Mouse (Mus musculus) cortical plate, adult 2 months (tissue): ENCODE data around the gene Atf3. TPM values are rescaled to one million over a fixed set of nuclear protein-coding genes. Genes with fewer than 3 reads are reported as not detected.
"Not testable (repeated sequence)": the region's sequence is repeated elsewhere in the genome, so short reads cannot be mapped to it uniquely, and the experiment has no call there.

Experiments
- H3K27ac ChIP-seq: fragments of 200-500 bp; 2 replicates; pipeline ENCODE4 v1.5.1; 2012; ENCODE audit warnings: low read length, control low read depth, inconsistent platforms; ENCODE audit not compliant: insufficient read depth
- H3K4me1 ChIP-seq: fragments of 200-500 bp; 2 replicates; pipeline ENCODE4 v1.6.1; 2011; ENCODE audit warnings: low read length; ENCODE audit not compliant: control insufficient read depth, insufficient read depth
- H3K4me3 ChIP-seq: fragments of 200-500 bp; 2 replicates; pipeline ENCODE4 v1.5.1; 2011; ENCODE audit warnings: mild to moderate bottlenecking, low read length, control low read depth; ENCODE audit not compliant: insufficient read depth
- CTCF ChIP-seq: fragments of 200-500 bp; IDR thresholded peaks from 2 replicates; pipeline ENCODE4 v1.5.1; 2011; ENCODE audit warnings: mild to moderate bottlenecking, control low read depth, low read length; ENCODE audit not compliant: insufficient read depth; ENCODE audit errors: extremely low read depth
- POLR2A ChIP-seq: fragments of 200-500 bp; IDR thresholded peaks from 2 replicates; pipeline ENCODE4 v1.6.1; 2011; ENCODE audit warnings: mild to moderate bottlenecking, low read length, control low read depth; ENCODE audit not compliant: insufficient read depth; ENCODE audit errors: extremely low read depth
- polyA plus RNA-seq: library from polyadenylated mRNA; depleted of rRNA; stranded (reverse); fragments of >200 nt; gene quantifications from 2 replicates; pipeline ENCODE4 v1.2.3, GENCODE M21; 2012

The Atf3 gene
- polyA plus RNA-seq, 1 experiment = 0.73 TPM

DNA sequence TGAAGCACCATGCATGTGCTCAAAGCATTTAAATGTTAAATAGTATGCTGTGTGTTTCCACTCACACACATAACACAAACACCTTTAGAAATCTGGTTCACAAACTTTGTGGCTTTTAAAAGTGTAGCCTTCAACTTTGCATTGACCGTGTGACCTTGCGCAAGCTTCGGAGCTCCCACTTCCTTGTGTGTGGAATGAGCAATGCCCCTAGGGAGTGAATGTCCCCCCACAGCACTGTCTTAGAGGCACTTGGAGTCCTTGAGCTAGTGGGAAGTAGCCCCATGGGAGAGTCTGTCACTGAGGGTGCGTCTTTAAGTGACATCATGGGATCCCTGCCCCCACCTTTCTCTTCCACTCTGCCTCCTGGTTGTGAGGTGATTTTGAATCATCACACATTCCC lies 51.6 kb downstream of the Atf3 start:
- Histone ChIP-seq H3K27ac (no peak overlapping the region), H3K4me3 (no peak overlapping the region), H3K4me1 (no peaks in the 10 kb centered on the region)
- TF ChIP-seq POLR2A = no peak
- no peak for TF ChIP-seq CTCF

DNA sequence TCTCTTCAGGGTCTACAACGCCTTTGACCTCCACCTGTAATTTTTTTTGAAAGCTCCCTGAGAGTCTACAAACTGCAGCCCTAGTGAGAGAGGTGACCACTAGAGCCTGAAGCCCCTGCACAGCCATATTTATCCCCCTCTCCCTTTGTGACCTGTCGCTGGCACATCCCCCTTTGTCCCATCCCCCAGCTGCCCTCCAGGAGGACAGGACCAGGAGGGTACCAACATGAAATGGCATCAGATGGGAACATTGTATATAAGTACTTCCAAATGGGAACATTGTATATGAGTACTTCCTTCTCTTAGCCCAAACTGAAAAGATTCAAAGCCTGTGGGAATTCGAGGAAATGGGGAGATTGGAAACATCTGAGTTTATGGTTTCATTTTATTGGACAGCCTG lies 53.1 kb downstream of the Atf3 start, which contains the start of gene Fam71a:
TSS of gene Fam71a (minus strand) at position 101 of the 400 bp plus-strand sequence.
- no peak for TF ChIP-seq POLR2A
- no peak for TF ChIP-seq CTCF
- no peaks in the 10 kb centered on the region for H3K4me1 ChIP-seq
- no peak within 1 kb of the TSS for H3K27ac ChIP-seq
- H3K4me3 ChIP-seq = no peak within 1 kb of the TSS

DNA sequence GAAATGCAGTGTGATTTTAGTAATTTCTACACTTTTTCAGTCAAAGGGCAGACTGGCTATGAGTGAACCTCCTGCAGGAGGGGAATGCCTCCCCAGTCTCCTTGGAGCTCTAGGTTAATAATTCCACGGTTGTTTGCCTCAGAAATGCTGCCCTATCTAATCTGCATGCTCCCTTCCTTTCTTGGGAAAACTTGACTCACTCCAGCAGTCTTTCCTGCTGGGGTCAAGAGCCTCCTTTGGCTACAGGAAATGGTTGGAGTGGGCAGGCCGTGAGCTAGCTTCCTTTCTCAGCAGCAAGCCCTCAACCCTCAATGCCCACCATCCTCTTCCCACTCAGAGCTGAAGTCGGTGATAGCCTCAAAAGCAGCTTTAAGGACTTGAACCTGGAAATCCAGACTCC lies 63.5 kb downstream of the Atf3 start:
- Histone ChIP-seq H3K4me3 (no peak overlapping the region), H3K4me1 (no peaks in the 10 kb centered on the region), H3K27ac (no peak overlapping the region)
- TF ChIP-seq POLR2A (no peak), CTCF (no peak)

DNA sequence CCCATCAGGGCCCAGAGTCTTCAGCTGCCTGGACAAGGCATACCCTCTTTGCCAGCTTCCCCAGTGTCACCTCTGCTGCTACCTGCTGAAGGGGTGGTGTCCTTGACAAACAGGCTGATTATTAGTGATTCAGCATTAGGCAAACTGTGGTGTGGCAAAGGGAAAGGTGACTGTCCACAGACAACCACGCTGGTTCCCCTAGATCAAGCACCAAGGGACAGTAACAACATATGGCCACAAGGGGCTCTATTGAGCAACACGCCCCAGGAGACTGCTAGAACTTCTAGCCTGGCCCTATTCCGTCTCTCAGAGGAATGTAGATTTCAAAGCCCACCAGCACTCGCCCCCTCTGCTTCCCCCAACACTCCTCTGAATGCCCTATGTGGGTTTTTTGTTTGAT lies 64.8 kb downstream of the Atf3 start:
- Histone ChIP-seq H3K4me1 (no peaks in the 10 kb centered on the region), H3K4me3 (no peak overlapping the region), H3K27ac (no peak overlapping the region)
- TF ChIP-seq POLR2A (no peak), CTCF (peak; percentile 80)

DNA sequence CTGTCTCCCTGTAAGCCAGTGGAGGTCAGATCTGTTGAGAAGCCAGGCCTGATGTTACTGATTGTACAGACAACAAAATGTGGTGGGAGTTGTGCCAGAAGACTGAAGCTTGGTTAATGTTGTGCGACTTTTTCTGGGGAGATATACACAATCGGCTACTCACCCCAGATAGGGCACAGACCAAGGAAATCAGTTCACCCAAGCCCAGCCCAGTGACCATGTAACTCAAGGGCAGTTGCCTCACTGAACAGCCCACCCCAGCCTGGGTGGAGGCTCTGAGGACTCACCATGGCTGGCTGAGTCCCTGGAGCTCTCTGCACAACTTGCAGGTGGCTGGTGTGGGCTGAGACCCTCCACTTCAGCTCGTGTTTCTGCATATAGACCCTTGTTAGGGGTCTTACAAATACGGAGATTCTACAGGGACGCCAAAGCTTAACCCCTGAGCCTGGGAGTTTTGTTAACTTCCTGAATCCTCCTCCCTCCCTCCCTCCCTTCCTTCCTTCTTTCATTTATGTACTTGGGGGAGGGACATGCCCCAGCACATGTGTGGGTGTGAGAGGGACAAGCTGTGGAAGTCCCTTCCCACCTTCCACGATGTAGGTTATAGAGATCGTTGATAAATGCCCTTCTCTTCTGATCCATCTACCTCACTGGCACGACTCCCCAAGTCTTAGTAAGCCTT lies 66.8 kb downstream of the Atf3 start:
- TF ChIP-seq POLR2A = no peak
- no peak for TF ChIP-seq CTCF
- no peaks in the 10 kb centered on the region for H3K4me1 ChIP-seq
- no peak overlapping the region for H3K4me3 ChIP-seq

DNA sequence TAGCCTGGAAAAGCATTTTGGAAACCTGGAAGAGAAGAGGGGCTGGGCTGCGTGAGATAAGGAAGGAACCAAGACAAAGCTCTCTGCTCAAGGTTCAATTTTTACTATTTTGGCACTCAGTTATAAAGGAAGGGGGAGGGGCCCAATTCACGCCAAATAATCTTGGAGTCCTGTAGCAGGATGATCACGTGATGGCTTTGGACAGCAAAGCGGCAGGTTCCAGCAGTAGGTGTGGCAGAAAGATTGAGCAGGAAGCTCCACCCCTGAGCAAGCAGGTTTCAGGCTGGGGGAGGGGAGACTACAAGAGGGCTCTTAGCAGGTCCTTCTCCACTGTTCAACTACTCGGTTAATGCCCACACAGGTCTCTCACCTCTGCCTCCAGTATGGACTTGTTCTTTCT lies 68.3 kb downstream of the Atf3 start:
- not testable (repeated sequence) for H3K4me1 ChIP-seq, H3K4me3 ChIP-seq, H3K27ac ChIP-seq

More for the DNA sequence above, 66.8 kb downstream of the Atf3 start:
- H3K27ac ChIP-seq = no peak overlapping the region

DNA sequence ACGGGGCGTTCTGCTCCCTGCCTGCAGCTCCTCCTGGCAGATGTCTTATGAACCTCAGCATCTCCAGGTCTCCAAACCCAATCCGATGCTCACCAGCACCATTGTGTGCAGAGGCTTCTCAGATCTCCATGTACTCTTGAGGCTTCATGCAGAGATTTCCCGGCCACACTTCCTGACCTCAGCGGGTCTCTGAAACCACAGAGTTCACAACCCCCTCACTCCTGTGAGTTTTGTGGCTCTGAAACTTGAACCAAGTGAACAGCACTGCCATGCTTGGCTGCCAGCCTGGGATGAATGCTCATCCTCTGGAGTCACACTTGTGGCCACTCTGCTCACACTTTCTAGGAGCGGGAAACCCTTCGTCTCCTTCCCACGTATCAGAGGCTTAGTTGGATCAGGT lies 76.9 kb downstream of the Atf3 start:
- TF ChIP-seq POLR2A (no peak), CTCF (no peak)
- H3K27ac ChIP-seq = no peak overlapping the region
- H3K4me3 ChIP-seq = no peak overlapping the region
- H3K4me1 ChIP-seq = no peaks in the 10 kb centered on the region

DNA sequence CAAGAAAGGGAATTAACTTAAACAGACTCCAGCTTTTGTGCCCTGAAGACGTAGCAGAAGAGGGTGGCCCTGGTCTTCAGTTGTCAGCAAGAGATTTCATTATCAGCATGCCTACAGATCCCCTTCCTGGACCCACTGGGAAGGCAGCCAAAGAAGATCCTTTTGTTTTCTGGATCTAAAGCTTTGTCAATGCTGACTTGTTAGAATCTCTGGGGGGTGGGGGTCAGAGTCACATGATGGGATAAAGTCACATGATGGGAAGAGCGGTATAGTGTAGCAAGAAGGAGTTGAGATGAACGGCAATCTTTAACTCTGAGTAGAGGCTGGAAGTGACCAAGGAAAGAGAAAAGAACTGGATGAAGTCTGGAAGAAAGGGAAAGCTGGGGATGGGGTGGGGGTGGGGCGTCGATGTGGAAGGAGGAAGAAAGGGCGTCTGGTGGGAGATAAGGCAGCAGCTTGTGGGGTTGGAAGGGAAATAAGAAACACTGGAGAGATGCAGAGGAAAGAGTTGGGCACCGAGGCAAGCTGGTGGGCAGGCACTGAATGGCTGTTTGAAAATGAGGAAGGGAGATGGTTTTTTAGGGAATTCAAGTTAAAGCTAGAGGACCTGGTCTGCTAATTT lies 78.9 kb downstream of the Atf3 start:
- TF ChIP-seq CTCF (no peak), POLR2A (no peak)
- Histone ChIP-seq H3K4me3 (no peak overlapping the region), H3K27ac (no peak overlapping the region), H3K4me1 (no peaks in the 10 kb centered on the region)

DNA sequence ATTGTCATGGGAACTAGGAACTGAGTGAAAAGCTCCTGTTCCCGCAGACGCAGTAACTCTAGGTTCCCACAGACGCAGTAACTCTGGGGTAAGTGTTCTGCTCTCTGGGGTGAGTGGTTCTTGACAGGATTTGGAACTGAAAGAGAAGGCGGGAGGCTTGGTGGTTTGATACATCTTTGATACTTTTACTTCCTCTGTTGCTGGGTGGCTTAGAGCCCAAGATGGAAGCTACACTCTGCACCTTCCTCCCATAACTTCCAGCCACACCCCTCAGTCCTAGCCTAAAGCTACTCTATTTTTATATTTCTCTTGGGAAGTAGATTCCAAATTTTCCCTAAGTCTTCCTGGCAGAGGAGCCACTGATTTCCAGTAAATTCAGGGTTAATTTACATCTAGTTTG lies 79.4 kb downstream of the Atf3 start:
- TF ChIP-seq CTCF (no peak), POLR2A (no peak)

DNA sequence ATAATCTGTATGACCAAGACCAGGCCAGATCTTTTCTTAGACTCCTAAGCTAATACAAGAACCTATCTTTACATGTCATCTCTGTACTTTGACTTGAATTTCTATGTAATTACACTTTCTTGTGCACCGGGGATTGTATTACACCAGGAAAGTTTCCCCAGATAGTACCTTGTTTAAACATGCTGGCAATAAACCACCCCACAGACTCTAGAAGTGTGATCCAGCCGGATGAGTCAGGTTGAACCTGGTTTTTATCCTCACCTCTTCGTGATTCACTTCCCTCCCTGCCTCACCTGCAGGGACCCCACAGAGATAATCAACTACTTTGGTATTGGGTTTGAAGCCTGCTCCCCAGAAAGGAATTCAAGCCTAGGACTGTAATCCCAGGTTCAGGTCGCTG lies 82.4 kb downstream of the Atf3 start:
- TF ChIP-seq POLR2A = no peak
- H3K4me1 ChIP-seq = no peaks in the 10 kb centered on the region
- H3K4me3 ChIP-seq = no peak overlapping the region
- H3K27ac ChIP-seq = no peak overlapping the region

More for the DNA sequence above, 79.4 kb downstream of the Atf3 start:
- Histone ChIP-seq H3K27ac (no peak overlapping the region), H3K4me1 (no peaks in the 10 kb centered on the region), H3K4me3 (no peak overlapping the region)
